Mouse (Mus musculus) C2C12 (cell line): Measurements from ENCODE around the gene Rpgr. TPM values are rescaled to one million over a fixed set of nuclear protein-coding genes. Genes with fewer than 3 reads are reported as not detected.
A peak's percentile ranks its signal among the peaks of the same experiment; 100 is the strongest.

Experiments
- H3K27me3 ChIP-seq: one replicate; pipeline ENCODE4 v1.6.1; 2011; ENCODE audit not compliant: control insufficient read depth, insufficient read depth, insufficient read length
- H3K36me3 ChIP-seq: one replicate; pipeline ENCODE4 v1.6.1; 2011; ENCODE audit not compliant: control insufficient read depth, insufficient read depth
- H3K4me3 ChIP-seq: one replicate; pipeline ENCODE4 v1.5.1; 2011; ENCODE audit warnings: mild to moderate bottlenecking, control low read depth; ENCODE audit not compliant: poor library complexity, insufficient read depth, severe bottlenecking
- H3K79me2 ChIP-seq: one replicate; pipeline ENCODE4 v1.6.1; 2011; ENCODE audit not compliant: control insufficient read depth, insufficient read depth
- H3K79me3 ChIP-seq: one replicate; pipeline ENCODE4 v1.6.1; 2011; ENCODE audit warnings: low read depth, control low read depth
- H3ac ChIP-seq: one replicate; pipeline ENCODE3; 2011; ENCODE audit warnings: low read depth; ENCODE audit not compliant: control insufficient read depth, insufficient read length
- CEBPB ChIP-seq: IDR thresholded peaks from one replicate; pipeline ENCODE4 v1.6.1; 2011; ENCODE audit warnings: low read depth, mild to moderate bottlenecking, control low read depth, moderate library complexity
- CTCF ChIP-seq: IDR thresholded peaks from one replicate; pipeline ENCODE4 v1.5.1; 2011; ENCODE audit not compliant: control insufficient read depth, insufficient read depth, insufficient read length
- FOSL1 ChIP-seq: IDR thresholded peaks from one replicate; pipeline ENCODE4 v1.8.0; 2011; ENCODE audit warnings: mild to moderate bottlenecking, low read length; ENCODE audit not compliant: poor library complexity, insufficient read depth, severe bottlenecking
- MAX ChIP-seq: IDR thresholded peaks from one replicate; pipeline ENCODE4 v1.6.1; 2011; ENCODE audit warnings: mild to moderate bottlenecking, control low read depth
- MYOD1 ChIP-seq: IDR thresholded peaks from one replicate; pipeline ENCODE4 v1.6.1; 2011; ENCODE audit warnings: low read depth; ENCODE audit not compliant: control insufficient read depth, insufficient read length
- MYOG ChIP-seq: IDR thresholded peaks from one replicate; pipeline ENCODE4 v1.6.1; 2011; ENCODE audit not compliant: control insufficient read depth, insufficient read length; ENCODE audit errors: extremely low read depth
- USF1 ChIP-seq: IDR thresholded peaks from one replicate; pipeline ENCODE4 v1.6.1; 2011; ENCODE audit warnings: low read depth, mild to moderate bottlenecking, control low read depth, moderate library complexity
- long read RNA-seq, 2 experiments: library from polyadenylated mRNA; unstranded; transcript quantifications; one replicate each; pipeline ENCODE4 v2.0.0; 2019 to 2020
- polyA plus RNA-seq: library from polyadenylated mRNA; unstranded; fragments of >200 nt; fragmentation: generic; extraction: Trizol; gene quantifications from one replicate; pipeline ENCODE4 v1.2.1, GENCODE M21; 2012; ENCODE audit warnings: missing spikeins

Rpgr gene
- polyA plus RNA-seq: 1.2 TPM
- long read RNA-seq, experiment 1, partial matches to known transcripts: 1 of 4 reads
- long read RNA-seq, experiment 1, other reads (novel, unspliced or antisense): 1 of 4 reads
- long read RNA-seq, experiment 2, transcript Rpgr-203 (17 exons, 2,926 nt): major isoform, 19 of 45 reads
- long read RNA-seq, experiment 2, transcript Rpgr-205 (17 exons, 2,739 nt): minor isoform, 7 of 45 reads
- long read RNA-seq, experiment 2, partial matches to known transcripts: 6 of 45 reads
- long read RNA-seq, experiment 2, other reads (novel, unspliced or antisense): 11 of 45 reads

DNA sequence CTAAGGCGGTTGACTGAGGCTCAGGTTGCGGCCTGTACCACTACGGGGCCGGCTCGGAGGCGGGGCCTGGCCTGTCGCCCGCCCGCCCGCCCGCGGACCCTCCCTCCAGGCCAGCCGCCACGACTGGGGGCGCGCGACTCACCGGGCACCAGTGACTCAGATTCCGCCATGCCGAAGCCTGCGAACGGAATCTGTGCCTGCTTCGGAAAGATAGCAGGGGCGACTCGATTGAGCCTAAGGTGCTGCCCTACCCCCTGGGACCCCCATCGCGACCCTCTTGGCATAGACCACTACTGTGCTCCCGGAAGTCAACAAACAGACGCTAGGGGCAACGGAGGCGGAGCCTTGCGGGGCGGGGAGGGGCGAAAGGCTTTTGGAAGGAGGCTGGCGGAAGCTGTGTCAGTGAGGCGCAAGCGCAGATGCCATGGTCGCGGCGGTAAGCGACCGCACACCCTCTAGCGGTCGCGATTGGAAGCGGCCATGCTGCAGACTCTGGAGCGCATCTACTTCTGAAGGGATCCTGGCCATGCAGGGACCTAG, at the start of gene Rpgr:
Gene Rpgr, minus strand, starts transcription at position 511 of the 540 bp plus-strand sequence.
- Histone ChIP-seq H3K79me3 (no peaks in the 10 kb centered on the region), H3K27me3 (no peaks in the 10 kb centered on the region), H3K36me3 (no peaks in the 10 kb centered on the region), H3ac (peak within 1 kb of the TSS; percentile 52), H3K79me2 (no peaks in the 10 kb centered on the region), H3K4me3 (peak within 1 kb of the TSS; percentile 29)
- TF ChIP-seq CTCF (peak; percentile 45), MYOG (no peak)

DNA sequence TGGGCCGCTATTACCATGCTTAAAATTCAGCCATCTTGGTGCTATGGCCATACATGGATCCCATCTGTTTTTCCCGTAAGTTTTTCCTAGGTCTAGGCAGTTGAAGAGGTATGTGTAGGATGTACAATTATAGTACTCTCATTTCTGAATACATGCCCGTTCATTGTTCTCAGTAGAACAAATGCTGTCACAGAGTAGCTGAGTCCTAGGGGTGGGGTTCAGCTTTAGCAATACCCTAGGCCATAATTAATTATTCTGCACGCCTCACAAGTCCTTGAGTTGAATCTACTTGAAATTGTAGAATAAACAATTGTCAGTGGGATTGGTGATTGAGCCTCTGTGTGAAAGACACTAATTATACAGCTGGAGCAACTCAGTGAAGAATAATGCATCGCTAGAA, 41.5 kb upstream of the Rpgr start:
- H3K79me2 ChIP-seq: no peaks in the 10 kb centered on the region
- no peaks in the 10 kb centered on the region for H3K36me3 ChIP-seq
- H3ac ChIP-seq: no peak overlapping the region
- no peaks in the 10 kb centered on the region for H3K79me3 ChIP-seq
- H3K27me3 ChIP-seq: no peaks in the 10 kb centered on the region
- no peak overlapping the region for H3K4me3 ChIP-seq
- TF ChIP-seq CEBPB: no peak
- no peak for TF ChIP-seq MYOD1
- TF ChIP-seq USF1: no peak
- no peak for TF ChIP-seq MAX
- no peak for TF ChIP-seq CTCF
- no peak for TF ChIP-seq FOSL1
- TF ChIP-seq MYOG: no peak

DNA sequence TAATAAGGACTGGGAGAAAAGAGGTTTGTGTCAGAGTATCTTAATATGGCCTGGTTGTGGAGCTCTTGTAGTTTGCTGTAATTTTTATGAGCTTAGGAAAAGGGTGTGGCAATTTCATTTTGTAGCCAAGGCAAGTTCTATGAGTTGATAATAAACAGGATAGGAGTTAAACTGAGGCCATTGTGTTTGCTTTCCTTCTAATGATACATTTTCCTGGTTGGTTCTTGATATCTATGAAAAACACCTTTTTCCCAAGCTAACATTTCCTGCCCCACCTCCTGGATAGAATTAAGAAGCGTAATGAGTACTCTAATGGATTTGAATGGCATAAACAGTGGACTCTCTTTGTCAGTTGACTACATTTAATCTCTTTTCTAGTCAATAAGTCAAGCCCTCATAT, 41.1 kb upstream of the Rpgr start:
- Histone ChIP-seq H3K27me3 (no peaks in the 10 kb centered on the region), H3ac (no peak overlapping the region), H3K4me3 (no peak overlapping the region), H3K79me2 (no peaks in the 10 kb centered on the region), H3K79me3 (no peaks in the 10 kb centered on the region), H3K36me3 (no peaks in the 10 kb centered on the region)
- TF ChIP-seq FOSL1 (no peak), MYOD1 (no peak), MYOG (no peak), MAX (no peak), CEBPB (no peak), USF1 (no peak), CTCF (no peak)

DNA sequence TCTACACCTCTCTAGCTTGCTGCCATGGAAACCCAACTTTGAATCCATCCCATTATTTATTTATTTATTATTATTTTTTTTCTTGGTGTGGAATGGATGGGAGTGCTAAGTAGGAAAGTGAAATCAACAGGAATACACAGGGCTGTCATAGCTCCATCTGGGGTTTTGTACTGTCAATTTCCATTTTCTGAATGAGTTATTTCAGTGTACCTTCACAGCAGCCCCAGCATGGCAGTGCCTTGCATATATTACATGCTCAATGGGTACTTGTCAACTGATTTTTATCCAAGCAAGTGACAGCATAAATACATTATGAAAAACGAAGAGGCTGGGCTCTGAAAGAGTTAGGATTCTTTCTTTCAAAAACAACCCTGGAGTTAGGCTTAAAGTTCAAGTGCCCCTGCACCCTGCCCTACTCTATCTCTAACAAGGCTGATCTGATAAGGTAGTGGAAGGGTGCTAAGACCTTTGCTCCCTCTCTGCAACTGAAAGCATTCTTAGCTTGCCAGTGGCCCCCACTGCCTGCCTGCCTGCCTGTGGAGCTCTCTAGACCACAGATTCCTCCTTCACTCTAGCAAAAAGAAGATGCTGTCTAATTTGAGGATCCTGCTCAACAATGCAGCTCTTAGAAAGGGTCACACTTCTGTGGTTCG, 35.3 kb upstream of the Rpgr start, which contains the start of gene Otc:
Gene Otc, plus strand, starts transcription at position 454 of the 653 bp plus-strand sequence.
- H3K36me3 ChIP-seq: no peaks in the 10 kb centered on the region
- H3K79me3 ChIP-seq: no peaks in the 10 kb centered on the region
- no peak within 1 kb of the TSS for H3ac ChIP-seq
- no peak for TF ChIP-seq FOSL1
- no peak for TF ChIP-seq MYOG
- TF ChIP-seq CEBPB: no peak
- no peak within 1 kb of the TSS for H3K4me3 ChIP-seq
- H3K27me3 ChIP-seq: no peaks in the 10 kb centered on the region
- no peaks in the 10 kb centered on the region for H3K79me2 ChIP-seq

DNA sequence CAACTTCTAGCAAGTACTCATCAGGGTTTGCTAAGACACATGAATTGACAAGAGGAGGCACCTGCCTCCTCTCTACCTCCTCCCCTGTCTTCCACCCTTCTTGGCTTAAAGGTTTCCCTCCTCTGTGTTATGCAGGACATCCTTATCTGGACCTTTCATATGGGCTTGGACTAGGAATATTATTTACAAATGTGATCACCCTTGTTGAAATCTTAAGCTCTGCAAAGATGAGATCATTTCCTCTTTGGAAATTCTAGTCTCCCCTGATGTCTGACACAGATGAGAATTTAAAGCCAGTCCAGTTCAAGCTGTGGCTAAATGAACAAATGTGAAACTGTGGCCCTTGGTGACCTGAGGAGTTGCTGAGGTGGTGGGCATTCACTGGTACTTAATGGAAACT, 34.6 kb upstream of the Rpgr start:
- H3K27me3 ChIP-seq: no peaks in the 10 kb centered on the region
- no peaks in the 10 kb centered on the region for H3K79me2 ChIP-seq
- no peaks in the 10 kb centered on the region for H3K79me3 ChIP-seq
- TF ChIP-seq CEBPB (no peak), MYOG (no peak), MYOD1 (no peak), USF1 (no peak)
- H3ac ChIP-seq: no peak overlapping the region
- H3K4me3 ChIP-seq: no peak overlapping the region
- no peaks in the 10 kb centered on the region for H3K36me3 ChIP-seq

DNA sequence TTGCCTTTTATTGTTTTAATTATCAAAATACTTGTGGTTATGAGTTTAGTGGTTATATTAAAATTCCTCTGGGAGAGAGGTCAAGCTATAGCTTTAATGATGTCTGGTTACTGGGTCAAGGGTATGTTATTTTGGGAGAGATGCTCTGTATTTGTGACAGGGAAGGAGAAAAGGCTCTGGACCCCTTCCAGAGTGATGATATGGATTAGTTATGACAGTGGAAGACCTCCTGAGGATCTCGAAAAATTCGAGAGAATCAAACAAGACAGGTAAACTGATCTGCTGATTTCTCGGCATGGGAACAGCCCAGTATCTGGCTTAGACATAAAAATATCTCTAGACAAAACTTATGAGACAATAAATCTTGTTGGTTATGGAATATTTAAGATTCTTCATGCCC, 27.2 kb upstream of the Rpgr start:
- Histone ChIP-seq H3K79me3 (no peaks in the 10 kb centered on the region), H3K27me3 (no peaks in the 10 kb centered on the region), H3K4me3 (no peak overlapping the region), H3K36me3 (no peaks in the 10 kb centered on the region), H3ac (no peak overlapping the region), H3K79me2 (no peaks in the 10 kb centered on the region)
- TF ChIP-seq MYOD1 (no peak), USF1 (no peak), CTCF (no peak), MAX (no peak), CEBPB (no peak), MYOG (no peak), FOSL1 (no peak)
